In the genomic region with DNA sequence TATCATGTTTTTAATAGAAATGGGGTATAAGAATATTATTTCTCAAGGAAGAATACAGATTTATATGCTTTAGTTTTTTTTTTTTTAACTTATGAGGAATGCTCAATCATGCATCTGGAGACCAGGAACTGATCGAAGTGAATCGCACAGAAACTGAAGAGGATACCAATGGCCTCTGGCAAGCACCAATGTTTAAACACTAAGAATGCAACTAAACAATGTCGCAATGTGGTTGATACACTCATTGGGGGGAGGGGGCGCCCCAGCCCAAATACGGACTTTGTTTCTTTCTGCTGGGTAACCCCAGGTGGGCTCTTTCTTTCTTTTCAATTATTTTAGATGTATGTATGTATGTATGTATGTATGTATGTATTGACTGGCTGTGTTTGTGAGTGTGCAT, we compare ENCODE assay signal across 31 mouse cellular contexts.
"Had no signal": no experiment of that assay in that cellular context is flagged by ENCODE, and none has a peak within 500 bp of the region (broad histone marks: within the 10 kb centered on the region; RNA-seq: fewer than 3 reads in every experiment).

No protein-coding gene starts in this region.

- H3K9me3 ChIP-seq: limb, embryonic 10.5 days; limb, embryonic 12.5 days; limb, embryonic 13.5 days; limb, embryonic 15.5 days; liver, embryonic 13.5 days; liver, embryonic 15.5 days; lung, embryonic 15.5 days; megakaryocyte, embryonic 14.5 days; midbrain, embryonic 10.5 days; midbrain, embryonic 12.5 days; midbrain, embryonic 13.5 days; midbrain, embryonic 15.5 days; neural tube, embryonic 12.5 days; neural tube, embryonic 13.5 days had no signal

- H3K36me3 ChIP-seq: limb, embryonic 10.5 days; limb, embryonic 12.5 days; limb, embryonic 13.5 days; limb, embryonic 15.5 days; liver, embryonic 13.5 days; liver, embryonic 15.5 days; lung, embryonic 15.5 days; midbrain, embryonic 10.5 days; midbrain, embryonic 12.5 days; midbrain, embryonic 13.5 days; midbrain, embryonic 15.5 days; neural tube, embryonic 12.5 days; neural tube, embryonic 13.5 days had no signal

- H3K4me3 ChIP-seq: left cerebral cortex, adult 2 months; limb, embryonic 10.5 days; limb, embryonic 12.5 days; limb, embryonic 13.5 days; limb, embryonic 15.5 days; liver, embryonic 13.5 days; liver, embryonic 15.5 days; lung, embryonic 15.5 days; megakaryocyte, embryonic 14.5 days; midbrain, embryonic 10.5 days; midbrain, embryonic 12.5 days; midbrain, embryonic 13.5 days; midbrain, embryonic 15.5 days; myocyte; neural tube, embryonic 12.5 days; neural tube, embryonic 13.5 days had no signal

- H3K9ac ChIP-seq: limb, embryonic 12.5 days; limb, embryonic 13.5 days; limb, embryonic 15.5 days; liver, embryonic 13.5 days; liver, embryonic 14.5 days; liver, embryonic 15.5 days; lung, embryonic 14.5 days; lung, embryonic 15.5 days; midbrain, embryonic 12.5 days; midbrain, embryonic 13.5 days; midbrain, embryonic 15.5 days; neural tube, embryonic 12.5 days; neural tube, embryonic 13.5 days had no signal

- H3K4me2 ChIP-seq: limb, embryonic 12.5 days; limb, embryonic 13.5 days; limb, embryonic 15.5 days; liver, embryonic 13.5 days; liver, embryonic 15.5 days; lung, embryonic 14.5 days; lung, embryonic 15.5 days; midbrain, embryonic 11.5 days; midbrain, embryonic 12.5 days; midbrain, embryonic 13.5 days; midbrain, embryonic 15.5 days; neural tube, embryonic 12.5 days; neural tube, embryonic 13.5 days had no signal

- DNase-seq: left cerebral cortex, postnatal 4 days; liver; liver, embryonic 13.5 days; lung, adult 18-20 months; lung, adult 2 months; lung, embryonic 14.5 days; lung, postnatal 10 days; lung, postnatal 14 days; lung, postnatal 36 days; lung, postnatal 4 days; midbrain, embryonic 14.5 days had no signal

- ATAC-seq: lung, postnatal 0 days; midbrain, embryonic 13.5 days; midbrain, embryonic 15.5 days; midbrain, embryonic 16.5 days had no signal

- H3K4me1 ChIP-seq: megakaryocyte, embryonic 14.5 days had no signal

- H3K27ac ChIP-seq: left cerebral cortex, adult 2 months; limb, embryonic 10.5 days; limb, embryonic 12.5 days; limb, embryonic 13.5 days; limb, embryonic 15.5 days; liver, embryonic 13.5 days; liver, embryonic 14.5 days; liver, embryonic 15.5 days; lung, embryonic 15.5 days; macrophage; midbrain, embryonic 10.5 days; midbrain, embryonic 12.5 days; midbrain, embryonic 13.5 days; midbrain, embryonic 15.5 days; neural tube, embryonic 12.5 days; neural tube, embryonic 13.5 days had no signal

- H3K27me3 ChIP-seq: limb, embryonic 12.5 days; limb, embryonic 15.5 days; liver, embryonic 13.5 days; liver, embryonic 15.5 days; lung, embryonic 15.5 days; midbrain, embryonic 12.5 days; midbrain, embryonic 13.5 days; midbrain, embryonic 15.5 days; neural tube, embryonic 12.5 days; neural tube, embryonic 13.5 days had no signal
